10 mouse cellular contexts compared by ENCODE assay signal in genomic region chr2:122667856-122668255, GRCm38 (mm10). TPM values are rescaled to one million over a fixed set of nuclear protein-coding genes. Genes with fewer than 3 reads are reported as not detected.
DNase-seq lines count a peak whose midpoint lies in the region; ATAC-seq and TF ChIP-seq lines count a peak whose summit lies in the region.
"Had no signal": no experiment of that assay in that cellular context is flagged by ENCODE, and none has a peak within 500 bp of the region (broad histone marks: within the 10 kb centered on the region; RNA-seq: fewer than 3 reads in every experiment).

No protein-coding gene starts in this region.

- no peaks in the 10 kb centered on the region for H3K9me3 ChIP-seq in forebrain, postnatal 0 days (ENCODE audit: low read length)
- H3K9me3 ChIP-seq in forebrain, embryonic 15.5 days = no peaks in the 10 kb centered on the region
- no peaks in the 10 kb centered on the region for H3K9me3 ChIP-seq in midbrain, embryonic 11.5 days (ENCODE audit: control insufficient read depth, low read length)
- no peaks in the 10 kb centered on the region for H3K9me3 ChIP-seq in midbrain, embryonic 13.5 days
- H3K9me3 ChIP-seq: heart, embryonic 15.5 days had no signal

- 0 out of 2 replicates have a peak, but pooled peaks have one; percentile 34 for ATAC-seq in forebrain, postnatal 0 days
- ATAC-seq in forebrain, embryonic 15.5 days (replicated peaks) = no peak
- 0 out of 2 replicates have a peak, but pooled peaks have one; percentile 40 for ATAC-seq in midbrain, embryonic 11.5 days (ENCODE audit: low FRiP score)
- ATAC-seq in midbrain, embryonic 13.5 days = no peak
- peak; percentile 29; the same call in 1 of the 2 replicates for ATAC-seq in megakaryocyte, adult 5-6 weeks (ENCODE audit: poor library complexity, severe bottlenecking)

- H3K36me3 ChIP-seq in forebrain, postnatal 0 days (ENCODE audit: insufficient read depth) = no peaks in the 10 kb centered on the region
- H3K36me3 ChIP-seq in forebrain, embryonic 15.5 days = no peaks in the 10 kb centered on the region
- H3K36me3 ChIP-seq in midbrain, embryonic 11.5 days (ENCODE audit: control insufficient read depth, insufficient read depth, low read length) = no peaks in the 10 kb centered on the region
- no peaks in the 10 kb centered on the region for H3K36me3 ChIP-seq in midbrain, embryonic 13.5 days
- H3K36me3 ChIP-seq: heart, embryonic 15.5 days had no signal

- intact Hi-C loops in heart, postnatal 36 days (cut with DNase I) = loop anchor here (10.0 kb wide), 1 partner anchor 87 kb away; no protein-coding TSS in a partner anchor

- TF ChIP-seq CTCF in forebrain, postnatal 0 days (IDR thresholded peaks at IDR 0.05; ENCODE audit: low read depth) = peak; percentile 71

- 43% methylated on average over 5 of the region's 5 CpGs for WGBS in forebrain, postnatal 0 days
- WGBS in forebrain, embryonic 15.5 days = 56% methylated on average over 5 of the region's 5 CpGs
- WGBS in midbrain, embryonic 11.5 days = 45% methylated on average over 5 of the region's 5 CpGs
- 44% methylated on average over 5 of the region's 5 CpGs for WGBS in midbrain, embryonic 13.5 days

- H3K27me3 ChIP-seq in forebrain, postnatal 0 days (ENCODE audit: insufficient read depth, low read length) = no peaks in the 10 kb centered on the region
- H3K27me3 ChIP-seq in forebrain, embryonic 15.5 days = no peaks in the 10 kb centered on the region
- no peaks in the 10 kb centered on the region for H3K27me3 ChIP-seq in midbrain, embryonic 11.5 days (ENCODE audit: control insufficient read depth, insufficient read depth, low read length)
- 0 out of 2 replicates have a peak, but pooled peaks cover 8% of the 10 kb centered on the region for H3K27me3 ChIP-seq in midbrain, embryonic 13.5 days

- H3K4me2 ChIP-seq in forebrain, postnatal 0 days (ENCODE audit: low read depth) = no peak overlapping the region
- H3K4me2 ChIP-seq in forebrain, embryonic 15.5 days (replicated peaks) = no peak overlapping the region
- no peak overlapping the region for H3K4me2 ChIP-seq in midbrain, embryonic 11.5 days
- H3K4me2 ChIP-seq in midbrain, embryonic 13.5 days (replicated peaks) = no peak overlapping the region
- H3K4me2 ChIP-seq: heart, embryonic 15.5 days had no signal

- DNase-seq in forebrain, postnatal 0 days = peak; percentile 68
- no peak for DNase-seq in midbrain, embryonic 11.5 days (ENCODE audit: low spot score, missing footprints)
- DNase-seq in adrenal gland, adult 8-10 months = peak; percentile 30
- DNase-seq in heart, postnatal 36 days = peak; percentile 25 to 37
- DNase-seq in urinary bladder, adult 2 months (ENCODE audit: low spot score) = no peak

- H3K4me1 ChIP-seq in forebrain, postnatal 0 days (ENCODE audit: insufficient read depth) = no peaks in the 10 kb centered on the region
- no peaks in the 10 kb centered on the region for H3K4me1 ChIP-seq in forebrain, embryonic 15.5 days
- H3K4me1 ChIP-seq in midbrain, embryonic 11.5 days (ENCODE audit: control insufficient read depth, insufficient read depth, low read length) = no peaks in the 10 kb centered on the region
- H3K4me1 ChIP-seq in midbrain, embryonic 13.5 days (replicated peaks) = no peaks in the 10 kb centered on the region

- no peak overlapping the region for H3K4me3 ChIP-seq in forebrain, postnatal 0 days (ENCODE audit: low read depth, low read length)
- H3K4me3 ChIP-seq in forebrain, embryonic 15.5 days = no peak overlapping the region
- no peak overlapping the region for H3K4me3 ChIP-seq in midbrain, embryonic 11.5 days (ENCODE audit: low read depth, low read length)
- H3K4me3 ChIP-seq in midbrain, embryonic 13.5 days (replicated peaks) = no peak overlapping the region
- H3K4me3 ChIP-seq: heart, embryonic 15.5 days had no signal

- H3K27ac ChIP-seq in forebrain, postnatal 0 days (ENCODE audit: low read depth, low read length) = no peak overlapping the region
- H3K27ac ChIP-seq in forebrain, embryonic 15.5 days (replicated peaks) = no peak overlapping the region
- H3K27ac ChIP-seq in midbrain, embryonic 11.5 days (ENCODE audit: low read depth, low read length) = no peak overlapping the region
- no peak overlapping the region for H3K27ac ChIP-seq in midbrain, embryonic 13.5 days
- H3K27ac ChIP-seq: heart, embryonic 15.5 days; macrophage had no signal

- no peak overlapping the region for H3K9ac ChIP-seq in forebrain, postnatal 0 days
- H3K9ac ChIP-seq in forebrain, embryonic 15.5 days (replicated peaks) = no peak overlapping the region
- no peak overlapping the region for H3K9ac ChIP-seq in midbrain, embryonic 11.5 days (ENCODE audit: low read length)
- no peak overlapping the region for H3K9ac ChIP-seq in midbrain, embryonic 13.5 days (replicated peaks)
- H3K9ac ChIP-seq: heart, embryonic 15.5 days had no signal

RNA-seq across cellular contexts. Expression of gene AA467197, which starts 31.1 kb away (rescaled TPM):
- total RNA-seq in forebrain, postnatal 0 days (2014; rRNA removed) = 0.46 and 1.4 TPM in 2 replicates
- 0.59 TPM in 1 of 2 replicates, not detected in the other for polyA plus RNA-seq in forebrain, postnatal 0 days (2015; fragmentation: Nextera tagmentation; extraction: Ambion mirVana)
- not detected in 2 replicates for polyA plus RNA-seq in forebrain, embryonic 15.5 days (2015; fragmentation: Nextera tagmentation; extraction: Ambion mirVana)
- polyA plus RNA-seq in midbrain, embryonic 11.5 days (2014; fragmentation: Nextera tagmentation; extraction: Ambion mirVana) = 0.25 and 0.44 TPM in 2 replicates
- 0.62 TPM in 1 of 2 replicates, not detected in the other for polyA plus RNA-seq in midbrain, embryonic 13.5 days (2015; fragmentation: Nextera tagmentation; extraction: Ambion mirVana)
- total RNA-seq in adrenal gland, adult 8-10 months (2022) = 1 to 10 TPM; 1.2 to 5.6 (median 1.9) TPM
- total RNA-seq in heart, postnatal 36 days (2021) = under 1 TPM; 0.35 to 0.64 TPM
- 50.1 and 66.9 TPM in 2 replicates for total RNA-seq in megakaryocyte, adult 5-6 weeks (2015)
- 103 and 129 TPM in 2 replicates for total RNA-seq in megakaryocyte, adult 5-6 weeks (2017)
- 0.77 and 1.4 TPM in 2 replicates for polyA plus RNA-seq in urinary bladder, adult 2 months (2012; rRNA removed)

RNA-seq across cellular contexts. Expression of gene Slc30a4, which starts 34.6 kb away (rescaled TPM):
- 52.5 and 53.9 TPM in 2 replicates for total RNA-seq in forebrain, postnatal 0 days (2014; rRNA removed)
- 8.7 and 9.1 TPM in 2 replicates for polyA plus RNA-seq in forebrain, postnatal 0 days (2015; fragmentation: Nextera tagmentation; extraction: Ambion mirVana)
- 6.9 and 7.9 TPM in 2 replicates for polyA plus RNA-seq in forebrain, embryonic 15.5 days (2015; fragmentation: Nextera tagmentation; extraction: Ambion mirVana)
- polyA plus RNA-seq in midbrain, embryonic 11.5 days (2014; fragmentation: Nextera tagmentation; extraction: Ambion mirVana) = 7.5 and 7.7 TPM in 2 replicates
- polyA plus RNA-seq in midbrain, embryonic 13.5 days (2015; fragmentation: Nextera tagmentation; extraction: Ambion mirVana) = 4.6 and 5.0 TPM in 2 replicates
- 10 to 100 TPM; 30.6 to 35.3 (median 33.9) TPM for total RNA-seq in adrenal gland, adult 8-10 months (2022)
- total RNA-seq in heart, postnatal 36 days (2021) = 1 to 10 TPM; 8.3 to 9.6 TPM
- total RNA-seq in megakaryocyte, adult 5-6 weeks (2015) = 1.2 and 1.9 TPM in 2 replicates
- 1.9 and 2.2 TPM in 2 replicates for total RNA-seq in megakaryocyte, adult 5-6 weeks (2017)
- 10.8 and 12.1 TPM in 2 replicates for polyA plus RNA-seq in urinary bladder, adult 2 months (2012; rRNA removed)

RNA-seq across cellular contexts. Expression of gene Gatm, which starts 56.8 kb away (rescaled TPM):
- total RNA-seq in forebrain, postnatal 0 days (2014; rRNA removed) = 47.6 and 48.2 TPM in 2 replicates
- 53.0 and 59.7 TPM in 2 replicates for polyA plus RNA-seq in forebrain, postnatal 0 days (2015; fragmentation: Nextera tagmentation; extraction: Ambion mirVana)
- 22.8 and 24.2 TPM in 2 replicates for polyA plus RNA-seq in forebrain, embryonic 15.5 days (2015; fragmentation: Nextera tagmentation; extraction: Ambion mirVana)
- 25.4 and 28.3 TPM in 2 replicates for polyA plus RNA-seq in midbrain, embryonic 11.5 days (2014; fragmentation: Nextera tagmentation; extraction: Ambion mirVana)
- polyA plus RNA-seq in midbrain, embryonic 13.5 days (2015; fragmentation: Nextera tagmentation; extraction: Ambion mirVana) = 21.8 and 25.7 TPM in 2 replicates
- 10 to 100 TPM in 1 of 4 experiments, 1 to 10 TPM in 3; 5.3 to 10.8 (median 7.5) TPM for total RNA-seq in adrenal gland, adult 8-10 months (2022)
- 1 to 10 TPM; 4.1 to 4.4 TPM for total RNA-seq in heart, postnatal 36 days (2021)
- total RNA-seq in megakaryocyte, adult 5-6 weeks (2015) = 19.8 and 29.9 TPM in 2 replicates
- total RNA-seq in megakaryocyte, adult 5-6 weeks (2017) = 13.7 and 20.8 TPM in 2 replicates
- polyA plus RNA-seq in urinary bladder, adult 2 months (2012; rRNA removed) = 17.8 and 17.9 TPM in 2 replicates

Comparison
In these comparisons a context has a peak if more than half of its experiments do, and no peak if none do; other contexts are left out.
1. ATAC-seq: peak in forebrain, postnatal 0 days (single experiment), midbrain, embryonic 11.5 days (single experiment) and megakaryocyte, adult 5-6 weeks (single experiment); none in forebrain, embryonic 15.5 days (single experiment) and midbrain, embryonic 13.5 days (single experiment).
2. DNase-seq: peak in forebrain, postnatal 0 days (single experiment), adrenal gland, adult 8-10 months (single experiment) and heart, postnatal 36 days (2 of 2); none in midbrain, embryonic 11.5 days (single experiment) and urinary bladder, adult 2 months (single experiment).